Mouse (Mus musculus): ENCODE results near the gene Cd81.

The Cd81 gene

GRCm38 (mm10) chr7:143046358-143046757, 6.2 kb upstream of the Cd81 start:
- in situ Hi-C loops (cut with MboI; ENCODE audit: low sequenced_read_pairs): no loop called here

GRCm38 (mm10) chr7:143049331-143049730, 3.2 kb upstream of the Cd81 start:
- in situ Hi-C loops (cut with MboI; ENCODE audit: low sequenced_read_pairs): no loop called here

GRCm38 (mm10) chr7:143049841-143050816, 2.4 kb upstream of the Cd81 start:
- in situ Hi-C loops (cut with MboI; ENCODE audit: low sequenced_read_pairs): no loop called here

GRCm38 (mm10) chr7:143051316-143051715, 1.2 kb upstream of the Cd81 start:
- in situ Hi-C loops (cut with MboI; ENCODE audit: low sequenced_read_pairs): no loop called here

GRCm38 (mm10) chr7:143053008-143053899, 715 bp downstream of the Cd81 start:
- in situ Hi-C loops (cut with MboI; ENCODE audit: low sequenced_read_pairs): no loop called here

GRCm38 (mm10) chr7:143053961-143054611, 1.5 kb downstream of the Cd81 start:
- in situ Hi-C loops (cut with MboI; ENCODE audit: low sequenced_read_pairs): no loop called here

- in situ Hi-C loops (cut with MboI; ENCODE audit: low sequenced_read_pairs): no loop called here
These were observed 2.0 kb downstream of the Cd81 start for GRCm38 (mm10) chr7:143054612-143054965.

GRCm38 (mm10) chr7:143055001-143055400, 2.5 kb downstream of the Cd81 start:
- in situ Hi-C loops (cut with MboI; ENCODE audit: low sequenced_read_pairs): no loop called here

GRCm38 (mm10) chr7:143055499-143056186, 3.1 kb downstream of the Cd81 start:
- in situ Hi-C loops (cut with MboI; ENCODE audit: low sequenced_read_pairs): no loop called here

- in situ Hi-C loops (cut with MboI; ENCODE audit: low sequenced_read_pairs): no loop called here
These were observed 4.5 kb downstream of the Cd81 start for GRCm38 (mm10) chr7:143057023-143057422.

- in situ Hi-C loops (cut with MboI; ENCODE audit: low sequenced_read_pairs): no loop called here
These were observed 5.2 kb downstream of the Cd81 start for GRCm38 (mm10) chr7:143057667-143058220.

- in situ Hi-C loops (cut with MboI; ENCODE audit: low sequenced_read_pairs): no loop called here
These were observed 5.7 kb downstream of the Cd81 start for GRCm38 (mm10) chr7:143058221-143058697.

GRCm38 (mm10) chr7:143059202-143059870, 6.8 kb downstream of the Cd81 start:
- in situ Hi-C loops (cut with MboI; ENCODE audit: low sequenced_read_pairs): no loop called here

- in situ Hi-C loops (cut with MboI; ENCODE audit: low sequenced_read_pairs): no loop called here
These were observed 10.2 kb downstream of the Cd81 start for GRCm38 (mm10) chr7:143062704-143063103.

GRCm38 (mm10) chr7:143064226-143064625, 11.7 kb downstream of the Cd81 start:
- in situ Hi-C loops (cut with MboI; ENCODE audit: low sequenced_read_pairs): no loop called here

GRCm38 (mm10) chr7:143065692-143066091, 13.2 kb downstream of the Cd81 start:
- in situ Hi-C loops (cut with MboI; ENCODE audit: low sequenced_read_pairs): loop anchor here (5.0 kb wide), 1 partner anchor 58 kb away; the partner anchor contains the start of gene Tspan32

GRCm38 (mm10) chr7:143067469-143067868, 14.9 kb downstream of the Cd81 start:
- in situ Hi-C loops (cut with MboI; ENCODE audit: low sequenced_read_pairs): loop anchor here (5.0 kb wide), 1 partner anchor 60 kb away; the partner anchor contains the start of gene Tspan32

GRCm38 (mm10) chr7:143067897-143068296, 15.4 kb downstream of the Cd81 start:
- in situ Hi-C loops (cut with MboI; ENCODE audit: low sequenced_read_pairs): loop anchor here (5.0 kb wide), 1 partner anchor 61 kb away; the partner anchor contains the start of gene Tspan32

- in situ Hi-C loops (cut with MboI; ENCODE audit: low sequenced_read_pairs): loop anchor here (5.0 kb wide), 1 partner anchor 61 kb away; the partner anchor contains the start of gene Tspan32
These were observed 15.9 kb downstream of the Cd81 start for GRCm38 (mm10) chr7:143068316-143068881.
